Mouse (Mus musculus) liver, postnatal 0 days (tissue): Measurements from ENCODE around the gene Polr2i. TPM values are rescaled to one million over a fixed set of nuclear protein-coding genes. Genes with fewer than 3 reads are reported as not detected.
"Not testable (repeated sequence)": the region's sequence is repeated elsewhere in the genome, so short reads cannot be mapped to it uniquely, and the experiment has no call there.

Experiments
- ATAC-seq: fragments of 200-750 bp; cut with Nextera tagmentation; 2 replicates; pipeline ENCODE4 v1.8.0; 2017; ENCODE audit warnings: mild to moderate bottlenecking, moderate library complexity
- DNase-seq: peaks from one replicate; pipeline ENCODE4 v3.0.0-alpha.2; 2016
- H3K27ac ChIP-seq: fragments of 300-500 bp; sonication (generic); 2 replicates; pipeline ENCODE4 v1.5.1; 2014; ENCODE audit warnings: antibody characterized with exemption, moderate library complexity, mild to moderate bottlenecking, low read depth
- H3K27me3 ChIP-seq: fragments of 300-500 bp; sonication (generic); 2 replicates; pipeline ENCODE4 v1.6.1; 2014; ENCODE audit warnings: low read length, control low read depth, mixed read lengths; ENCODE audit not compliant: insufficient read depth
- H3K36me3 ChIP-seq: fragments of 300-500 bp; sonication (generic); replicated peaks from 2 replicates; pipeline ENCODE4 v1.6.1; 2014; ENCODE audit warnings: mild to moderate bottlenecking, control low read depth, low read length, moderate library complexity, mixed read lengths; ENCODE audit not compliant: insufficient read depth
- H3K4me1 ChIP-seq: fragments of 300-500 bp; sonication (generic); 2 replicates; pipeline ENCODE4 v1.6.1; 2014; ENCODE audit warnings: antibody characterized with exemption, mild to moderate bottlenecking, control low read depth; ENCODE audit not compliant: insufficient read depth
- H3K4me2 ChIP-seq: fragments of 300-500 bp; sonication (generic); 2 replicates; pipeline ENCODE4 v1.6.1; 2014; ENCODE audit warnings: low read depth, mild to moderate bottlenecking, low read length, moderate library complexity, mixed read lengths
- H3K4me3 ChIP-seq: fragments of 300-500 bp; sonication (generic); 2 replicates; pipeline ENCODE4 v1.5.1; 2014; ENCODE audit warnings: low read depth, low read length
- H3K9ac ChIP-seq: fragments of 300-500 bp; sonication (generic); replicated peaks from 2 replicates; pipeline ENCODE4 v1.6.1; 2014; ENCODE audit warnings: mild to moderate bottlenecking, moderate library complexity
- H3K9me3 ChIP-seq: fragments of 300-500 bp; sonication (generic); 2 replicates; pipeline ENCODE4 v1.6.1; 2016; ENCODE audit warnings: mild to moderate bottlenecking, control low read depth, low read length, mixed read lengths
- CTCF ChIP-seq: sonication (generic); IDR thresholded peaks from 2 replicates; pipeline ENCODE4 v1.5.1; 2016; ENCODE audit warnings: antibody characterized with exemption, low read depth
- EP300 ChIP-seq: IDR thresholded peaks from 2 replicates; pipeline ENCODE4 v1.6.1; 2016; ENCODE audit warnings: antibody characterized with exemption, low read depth, mild to moderate bottlenecking
- WGBS: fragments of 180-500 bp; shearing (Covaris S2); extraction: QIAGEN DNeasy Blood & Tissue Kit; methylation state at CpG from one replicate; pipeline ENCODE4 v1.1.7; 2014; ENCODE audit not compliant: insufficient replicate concordance; 5-methylcytosine and 5-hydroxymethylcytosine counted together
- polyA plus RNA-seq: library from polyadenylated mRNA; unstranded; fragments of >200 nt; fragmentation: Nextera tagmentation; extraction: Ambion mirVana; gene quantifications from 2 replicates; pipeline ENCODE4 v1.2.1, GENCODE M21; 2015

Polr2i gene
- polyA plus RNA-seq, 1 experiment from 2014 or later: 42.9 TPM

- no peak overlapping the region for H3K27ac ChIP-seq
- H3K4me2 ChIP-seq: peak overlapping the region; percentile 83
- WGBS: 64% methylated on average over 6 of the region's 6 CpGs
Measured at GRCm38 (mm10) chr7:30195461-30195860, 36.3 kb upstream of the Polr2i start.

GRCm38 (mm10) chr7:30196171-30196570 is 35.6 kb upstream of the Polr2i start:
- peak; percentile 49 for ATAC-seq
- Histone ChIP-seq H3K4me1 (peaks cover 20% of the 10 kb centered on the region), H3K9ac (no peak overlapping the region), H3K36me3 (peaks cover 17% of the 10 kb centered on the region), H3K9me3 (no peaks in the 10 kb centered on the region), H3K4me3 (no peak overlapping the region), H3K4me2 (no peak overlapping the region), H3K27me3 (no peaks in the 10 kb centered on the region), H3K27ac (no peak overlapping the region)
- WGBS: 65% methylated on average over 6 of the region's 6 CpGs
- DNase-seq: peak; percentile 34
- TF ChIP-seq EP300 (no peak), CTCF (no peak)

More at GRCm38 (mm10) chr7:30195461-30195860, 36.3 kb upstream of the Polr2i start:
- TF ChIP-seq CTCF: no peak
- TF ChIP-seq EP300: no peak
- DNase-seq (no peak), ATAC-seq (no peak)
- Histone ChIP-seq H3K9ac (no peak overlapping the region), H3K4me3 (peak overlapping the region; percentile 80; the same call in 1 of the 2 replicates), H3K27me3 (no peaks in the 10 kb centered on the region), H3K4me1 (peaks cover 20% of the 10 kb centered on the region), H3K9me3 (no peaks in the 10 kb centered on the region), H3K36me3 (peaks cover 22% of the 10 kb centered on the region)

GRCm38 (mm10) chr7:30197592-30198129 is 34.1 kb upstream of the Polr2i start:
- Histone ChIP-seq H3K4me1 (peaks cover 20% of the 10 kb centered on the region), H3K9me3 (no peaks in the 10 kb centered on the region), H3K4me3 (no peak overlapping the region), H3K27me3 (no peaks in the 10 kb centered on the region), H3K4me2 (no peak overlapping the region), H3K27ac (no peak overlapping the region), H3K9ac (no peak overlapping the region), H3K36me3 (0 out of 2 replicates have a peak, but pooled peaks cover 3% of the 10 kb centered on the region)
- DNase-seq (no peak), ATAC-seq (no peak)
- TF ChIP-seq EP300 (no peak), CTCF (no peak)
- 58% methylated on average over 5 of the region's 5 CpGs for WGBS

DNA sequence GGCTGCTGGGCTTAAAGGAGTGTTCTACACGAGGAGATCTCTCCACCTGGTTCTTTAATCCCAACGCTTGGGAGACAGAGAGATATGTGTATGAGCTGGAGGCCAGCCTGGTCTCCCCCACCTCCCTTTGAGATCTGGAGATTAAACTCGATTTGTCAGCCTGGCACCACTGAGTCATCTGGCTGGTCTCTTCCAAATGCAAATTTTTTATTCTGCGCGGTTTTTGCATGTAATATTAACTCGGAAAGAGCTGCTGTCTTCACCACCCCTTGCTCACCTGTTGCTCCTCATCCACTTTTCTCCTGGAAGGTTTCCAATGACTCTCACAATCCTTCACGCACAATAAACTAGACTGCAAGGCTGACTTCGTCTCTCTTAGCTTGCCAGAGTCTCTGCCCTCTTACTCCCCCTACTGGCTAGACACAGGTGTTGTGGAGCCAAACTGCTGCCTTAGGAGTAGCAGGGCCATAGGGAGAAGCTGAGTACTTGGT is 33.2 kb upstream of the Polr2i start, which contains the start of gene Capns1:
Gene Capns1, minus strand, starts transcription at position 331 of the 491 bp plus-strand sequence.
- WGBS: 13% methylated on average over 8 of the region's 8 CpGs
- H3K9ac ChIP-seq: no peak within 1 kb of the TSS
- ATAC-seq: no peak
- DNase-seq: peak; percentile 67
- no peak within 1 kb of the TSS for H3K4me3 ChIP-seq
- H3K36me3 ChIP-seq: no peaks in the 10 kb centered on the region
- no peak within 1 kb of the TSS for H3K27ac ChIP-seq
- H3K4me1 ChIP-seq: peaks cover 16% of the 10 kb centered on the region
- 0 out of 2 replicates have a peak within 1 kb of the TSS, but pooled peaks have one; percentile 15 for H3K4me2 ChIP-seq
- TF ChIP-seq EP300: no peak
- TF ChIP-seq CTCF: peak; percentile 95
- H3K27me3 ChIP-seq: no peaks in the 10 kb centered on the region
- no peaks in the 10 kb centered on the region for H3K9me3 ChIP-seq

DNA sequence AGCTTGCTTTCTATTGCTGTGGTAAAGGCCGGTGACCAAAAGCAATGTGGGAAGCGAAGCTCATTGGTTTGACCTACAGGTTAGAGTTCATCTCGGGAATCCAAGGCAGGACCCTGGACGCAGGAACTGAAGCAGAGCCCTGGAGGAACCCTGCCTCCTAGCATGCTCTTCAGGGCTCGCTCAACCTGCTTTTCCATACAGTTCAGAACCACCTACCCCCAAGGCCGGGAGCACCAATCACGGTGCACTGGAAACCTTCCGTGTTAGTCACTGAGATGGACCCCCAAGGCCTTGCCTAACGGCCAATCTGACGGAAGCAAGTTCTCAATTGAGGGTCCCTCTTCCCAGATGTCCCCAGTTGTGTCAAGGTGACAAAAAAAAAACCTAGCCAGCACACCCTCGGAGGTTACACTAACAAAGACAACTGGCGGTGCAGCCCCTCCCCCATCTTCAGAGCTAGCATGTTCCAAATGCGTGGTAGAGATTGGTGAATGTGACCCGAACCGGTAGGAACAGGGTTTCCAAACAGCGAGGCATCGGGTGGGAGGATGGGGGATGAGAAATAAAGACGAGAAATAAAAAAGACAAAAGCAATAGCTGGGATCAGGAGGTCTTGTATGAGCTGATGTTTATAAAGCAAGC is 32.1 kb upstream of the Polr2i start:
- no peaks in the 10 kb centered on the region for H3K36me3 ChIP-seq
- no peaks in the 10 kb centered on the region for H3K27me3 ChIP-seq
- TF ChIP-seq CTCF: no peak
- no peak for TF ChIP-seq EP300
- no peak overlapping the region for H3K9ac ChIP-seq
- H3K4me2 ChIP-seq: no peak overlapping the region
- no peaks in the 10 kb centered on the region for H3K9me3 ChIP-seq
- no peak overlapping the region for H3K4me3 ChIP-seq
- no peak overlapping the region for H3K27ac ChIP-seq
- DNase-seq: no peak
- ATAC-seq: no peak
- H3K4me1 ChIP-seq: peaks cover 14% of the 10 kb centered on the region
- 79% methylated on average over 18 of the region's 18 CpGs for WGBS

DNA sequence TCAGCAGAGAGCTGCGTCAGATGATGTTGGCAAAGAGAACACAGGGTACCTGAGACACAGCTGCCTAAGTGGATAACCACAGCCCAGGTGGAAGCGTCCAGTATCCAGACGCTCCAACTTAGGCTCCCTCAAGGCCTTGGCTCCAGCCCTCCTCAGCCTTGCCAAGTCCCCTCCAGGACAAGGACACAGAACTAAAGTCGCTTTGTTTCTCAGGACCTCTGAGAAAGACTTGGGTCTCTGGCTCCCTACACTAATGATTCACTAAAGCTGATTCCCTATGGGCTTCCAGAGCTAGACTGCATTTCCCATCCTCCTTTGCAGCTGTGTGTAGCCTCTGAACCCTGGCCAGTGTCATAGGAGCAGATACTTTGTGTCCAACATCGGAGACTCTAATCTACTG is 31.5 kb upstream of the Polr2i start:
- Histone ChIP-seq H3K4me2 (no peak overlapping the region), H3K9ac (no peak overlapping the region), H3K9me3 (no peaks in the 10 kb centered on the region), H3K4me3 (no peak overlapping the region), H3K36me3 (no peaks in the 10 kb centered on the region), H3K27me3 (no peaks in the 10 kb centered on the region), H3K4me1 (peaks cover 12% of the 10 kb centered on the region), H3K27ac (no peak overlapping the region)
- WGBS: 76% methylated on average over 5 of the region's 5 CpGs
- DNase-seq (no peak), ATAC-seq (no peak)
- TF ChIP-seq CTCF: no peak
- TF ChIP-seq EP300: no peak

DNA sequence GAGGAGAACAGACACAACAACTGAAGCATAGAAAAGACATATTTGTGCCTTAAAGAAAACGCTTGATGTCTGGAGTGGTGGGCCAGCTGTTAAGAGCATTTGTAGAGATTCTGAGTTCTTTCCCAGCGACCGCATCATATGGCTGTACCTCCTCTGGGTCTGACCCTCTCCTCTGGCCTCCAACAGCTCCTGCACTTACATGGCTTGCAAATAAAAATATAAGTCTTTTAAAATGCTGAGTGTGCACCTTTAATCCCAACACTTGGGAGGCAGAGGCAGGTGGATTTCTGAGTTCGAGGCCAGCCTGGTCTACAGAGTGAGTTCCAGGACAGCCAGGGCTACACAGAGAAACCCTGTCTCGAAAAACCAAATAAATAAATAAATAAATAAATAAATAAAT is 31.1 kb upstream of the Polr2i start:
- not testable (repeated sequence) for H3K36me3 ChIP-seq, H3K27me3 ChIP-seq, H3K9ac ChIP-seq, DNase-seq, H3K4me3 ChIP-seq, H3K4me1 ChIP-seq, H3K9me3 ChIP-seq, H3K4me2 ChIP-seq, ATAC-seq, H3K27ac ChIP-seq
- WGBS: 88% methylated on average over 5 of the region's 5 CpGs
